Mouse (Mus musculus) heart, embryonic 14.5 days (tissue): ENCODE measurements around the gene Lsmem1. TPM values are rescaled to one million over a fixed set of nuclear protein-coding genes. Genes with fewer than 3 reads are reported as not detected.

Experiments used
- ATAC-seq: fragments of 200-750 bp; cut with Nextera tagmentation; 2 replicates; pipeline ENCODE4 v1.8.0; 2017; ENCODE audit warnings: low read depth, moderate TSS enrichment; ENCODE audit not compliant: insufficient number of reproducible peaks, insufficient read depth, low FRiP score
- H3K27ac ChIP-seq, 2 experiments: fragments of 200-500 bp in 1 of 2; fragments of 300-500 bp in 1 of 2; sonication (generic) in 1 of 2; replicated peaks in 1 of 2; 2 replicates each; pipeline ENCODE4 v1.5.1; 2012 to 2014; ENCODE audit warnings: low read depth in 2 of 2, low read length in 2 of 2, control low read depth in 1 of 2, mild to moderate bottlenecking in 1 of 2, mixed read lengths in 1 of 2; ENCODE audit not compliant: control insufficient read depth in 1 of 2, insufficient read depth in 1 of 2
- H3K27me3 ChIP-seq: fragments of 300-500 bp; sonication (generic); 2 replicates; pipeline ENCODE4 v1.6.1; 2014; ENCODE audit warnings: mild to moderate bottlenecking, low read length, control low read depth; ENCODE audit not compliant: control insufficient read depth, insufficient read depth
- H3K36me3 ChIP-seq: fragments of 300-500 bp; sonication (generic); 2 replicates; pipeline ENCODE4 v1.6.1; 2014; ENCODE audit warnings: mild to moderate bottlenecking, control low read depth, low read length, mixed read lengths; ENCODE audit not compliant: control insufficient read depth, insufficient read depth
- H3K4me1 ChIP-seq, 2 experiments: fragments of 200-500 bp in 1 of 2; fragments of 300-500 bp in 1 of 2; sonication (generic) in 1 of 2; 2 replicates each; pipeline ENCODE4 v1.6.1; 2012 to 2014; ENCODE audit warnings: low read length in 2 of 2, control low read depth in 1 of 2, mixed read lengths in 1 of 2; ENCODE audit not compliant: control insufficient read depth in 2 of 2, insufficient read depth in 2 of 2
- H3K4me2 ChIP-seq: fragments of 300-500 bp; sonication (generic); 2 replicates; pipeline ENCODE4 v1.6.1; 2014; ENCODE audit warnings: mild to moderate bottlenecking, low read length
- H3K4me3 ChIP-seq, 2 experiments: fragments of 200-500 bp in 1 of 2; fragments of 300-500 bp in 1 of 2; sonication (generic) in 1 of 2; 2 replicates each; pipeline ENCODE4 v1.5.1; 2012 to 2014; ENCODE audit warnings: low read length in 2 of 2, mild to moderate bottlenecking in 2 of 2, control low read depth in 1 of 2, low read depth in 1 of 2, moderate library complexity in 1 of 2; ENCODE audit not compliant: control insufficient read depth in 1 of 2, insufficient read depth in 1 of 2
- H3K9ac ChIP-seq: fragments of 300-500 bp; sonication (generic); 2 replicates; pipeline ENCODE4 v1.6.1; 2014; ENCODE audit warnings: mild to moderate bottlenecking, low read length
- H3K9me3 ChIP-seq: fragments of 300-500 bp; sonication (generic); 2 replicates; pipeline ENCODE4 v1.6.1; 2016; ENCODE audit warnings: low read length, control low read depth; ENCODE audit not compliant: control insufficient read depth
- WGBS: fragments of 180-500 bp; shearing (Covaris S2); extraction: QIAGEN DNeasy Blood & Tissue Kit; methylation state at CpG from one replicate; pipeline ENCODE4 v1.1.7; 2014; 5-methylcytosine and 5-hydroxymethylcytosine counted together
- polyA plus RNA-seq: library from polyadenylated mRNA; unstranded; fragments of >200 nt; fragmentation: Nextera tagmentation; extraction: Ambion mirVana; gene quantifications from 2 replicates; pipeline ENCODE4 v1.2.1, GENCODE M21; 2014

Lsmem1 gene
- polyA plus RNA-seq, result 39.3 and 41.1 TPM in 2 replicates

DNA sequence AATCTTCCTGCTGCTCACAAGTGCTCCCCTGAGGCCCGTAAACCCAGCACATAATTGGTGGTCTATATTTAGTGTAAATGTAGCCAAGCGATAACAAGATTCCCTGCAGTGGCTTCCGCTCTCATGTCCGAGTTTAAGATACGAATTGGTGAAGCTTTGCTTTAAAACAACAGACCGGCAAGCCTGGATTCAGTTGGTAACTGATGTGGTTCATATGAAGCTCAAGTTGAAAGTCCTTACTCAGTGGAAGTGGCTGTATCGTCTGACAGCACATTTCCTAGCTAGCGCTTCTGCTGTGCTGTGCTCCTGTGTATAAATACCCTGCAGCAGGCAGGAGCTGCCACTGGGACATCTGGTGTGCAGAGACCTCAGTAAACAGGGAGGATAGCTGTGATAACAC is at the start of gene Lsmem1:
Gene Lsmem1 (minus strand): TSS at position 189 of the 400 bp plus-strand sequence.
- Histone ChIP-seq H3K4me1 (0 out of 4 replicates have a peak, but pooled peaks cover 0 to 4% of the 10 kb centered on the region in 2 experiments), H3K36me3 (peaks cover 37% of the 10 kb centered on the region), H3K4me3 (peak within 1 kb of the TSS; percentile 42 to 53), H3K27me3 (no peaks in the 10 kb centered on the region), H3K9me3 (no peaks in the 10 kb centered on the region), H3K4me2 (peak within 1 kb of the TSS; percentile 62), H3K27ac (peak within 1 kb of the TSS; percentile 94 to 98), H3K9ac (peak within 1 kb of the TSS; percentile 81)
- 23% methylated on average over 8 of the region's 8 CpGs for WGBS
- ATAC-seq, result 0 out of 2 replicates have a peak, but pooled peaks have one; percentile 49

DNA sequence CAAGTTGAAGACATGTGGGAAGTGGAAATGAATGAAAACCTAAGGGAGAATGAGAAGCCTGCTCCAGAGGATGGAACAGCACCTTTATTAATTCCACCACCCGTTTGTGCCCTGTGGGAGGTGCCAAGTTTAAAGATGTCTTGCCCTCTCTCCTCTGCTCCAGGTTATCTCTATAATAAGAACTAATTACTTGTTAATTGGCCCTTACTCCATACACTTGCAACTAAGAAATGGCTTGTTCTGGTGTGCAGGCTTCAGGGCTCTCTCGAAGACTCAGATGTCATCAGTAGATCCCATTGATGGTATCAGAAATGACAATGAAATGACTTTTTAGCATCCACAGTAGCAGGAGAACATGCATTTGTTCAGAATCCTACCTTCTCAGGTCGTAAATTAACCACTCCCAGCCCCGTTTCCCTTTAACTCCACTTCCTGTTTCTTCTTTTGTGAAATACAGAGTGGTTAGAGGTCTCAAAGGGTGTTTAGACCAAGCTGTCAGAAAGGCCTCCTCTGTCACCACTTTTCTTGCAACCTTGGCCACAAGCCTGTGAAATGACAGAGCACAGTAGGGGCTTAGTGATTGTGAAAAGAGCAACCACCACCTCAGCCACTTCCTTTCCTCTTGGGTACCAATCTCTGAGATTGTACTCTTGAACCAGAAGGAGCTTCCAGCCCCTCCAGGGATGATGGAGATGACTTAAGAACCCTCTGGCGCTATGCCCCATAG is 49.3 kb upstream of the Lsmem1 start, which contains the start of gene Ifrd1:
Gene Ifrd1 (minus strand): TSS at position 51 of the 727 bp plus-strand sequence.
- H3K27ac ChIP-seq, result no peak within 1 kb of the TSS
- 67% methylated on average over 5 of the region's 5 CpGs for WGBS
- no peak for ATAC-seq
- H3K36me3 ChIP-seq, result no peaks in the 10 kb centered on the region
- no peak within 1 kb of the TSS for H3K9ac ChIP-seq
- peaks cover 5 to 13% of the 10 kb centered on the region in 2 experiments for H3K4me1 ChIP-seq
- 0 out of 2 replicates have a peak within 1 kb of the TSS, but pooled peaks have one; percentile 0 for H3K4me2 ChIP-seq
- H3K27me3 ChIP-seq, result no peaks in the 10 kb centered on the region
- no peak within 1 kb of the TSS for H3K4me3 ChIP-seq
- H3K9me3 ChIP-seq, result no peaks in the 10 kb centered on the region

GRCm38 (mm10) chr12:40247976-40248375 is 48.7 kb upstream of the Lsmem1 start:
- no peaks in the 10 kb centered on the region for H3K27me3 ChIP-seq
- no peak overlapping the region for H3K9ac ChIP-seq
- no peaks in the 10 kb centered on the region for H3K9me3 ChIP-seq
- WGBS, result 48% methylated on average over 6 of the region's 6 CpGs
- no peaks in the 10 kb centered on the region for H3K36me3 ChIP-seq
- H3K4me1 ChIP-seq, result peaks cover 5 to 17% of the 10 kb centered on the region in 2 experiments
- H3K27ac ChIP-seq, result no peak overlapping the region
- ATAC-seq, result peak; percentile 61; the same call in 1 of the 2 replicates
- no peak overlapping the region for H3K4me3 ChIP-seq
- H3K4me2 ChIP-seq, result 0 out of 2 replicates have a peak overlapping the region, but pooled peaks have one; percentile 0

DNA sequence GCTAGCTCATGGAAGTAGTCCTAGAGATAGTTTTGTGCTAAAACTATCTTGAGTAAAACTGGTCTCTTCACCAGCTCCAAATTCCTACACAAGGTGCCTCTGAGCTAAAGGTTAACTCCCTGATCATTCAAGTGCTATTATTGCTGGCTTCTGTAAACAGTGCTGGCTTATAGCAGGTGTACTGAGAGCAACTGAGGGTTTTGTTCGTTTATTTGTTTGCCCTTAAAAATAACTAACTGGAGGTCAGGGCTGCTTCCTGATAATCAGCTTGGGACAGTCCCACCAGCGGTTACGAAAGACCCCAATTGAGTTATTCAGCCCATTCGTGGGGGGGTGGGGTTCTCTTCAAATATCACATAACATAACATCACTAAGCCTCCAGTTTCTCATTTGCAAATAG is 48.1 kb upstream of the Lsmem1 start:
- H3K9me3 ChIP-seq, result no peaks in the 10 kb centered on the region
- no peak overlapping the region for H3K4me3 ChIP-seq
- no peak overlapping the region for H3K27ac ChIP-seq

DNA sequence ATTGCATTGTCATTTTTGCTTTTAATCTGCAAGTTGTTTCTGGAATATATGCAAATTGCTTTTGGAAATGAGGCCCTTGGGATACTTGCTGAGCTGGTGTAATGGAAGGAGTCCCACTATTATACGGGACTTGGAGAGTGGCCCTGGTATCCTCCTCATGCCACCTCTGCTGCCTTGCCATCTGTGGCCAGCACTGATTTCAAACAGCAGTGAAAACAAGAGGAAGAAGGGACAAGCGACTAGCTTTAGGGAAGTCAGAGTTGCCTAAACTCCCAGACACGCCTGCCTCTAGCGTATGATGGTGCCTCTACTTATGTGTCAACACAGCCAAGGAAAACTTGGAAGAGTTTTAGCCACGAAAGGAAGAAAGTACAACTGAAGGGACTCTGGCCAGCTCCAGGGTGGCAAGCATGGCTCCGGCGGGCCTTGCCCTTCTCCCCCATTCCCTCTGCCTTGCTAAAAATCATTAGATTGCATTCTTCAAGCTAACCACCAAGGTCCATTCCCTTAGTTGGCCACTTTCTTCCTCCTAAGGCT is 46.2 kb upstream of the Lsmem1 start:
- H3K27me3 ChIP-seq, result no peaks in the 10 kb centered on the region
- H3K4me3 ChIP-seq, result no peak overlapping the region
- ATAC-seq, result no peak
- no peak overlapping the region for H3K4me2 ChIP-seq
- H3K9ac ChIP-seq, result no peak overlapping the region
- no peak overlapping the region for H3K27ac ChIP-seq
- H3K36me3 ChIP-seq, result no peaks in the 10 kb centered on the region
- H3K4me1 ChIP-seq, result peaks cover 5 to 17% of the 10 kb centered on the region in 2 experiments
- no peaks in the 10 kb centered on the region for H3K9me3 ChIP-seq
- WGBS, result 90% methylated on average over 7 of the region's 7 CpGs

More for the DNA sequence above, 48.1 kb upstream of the Lsmem1 start:
- peaks cover 5 to 17% of the 10 kb centered on the region in 2 experiments for H3K4me1 ChIP-seq
- no peaks in the 10 kb centered on the region for H3K27me3 ChIP-seq
- H3K36me3 ChIP-seq, result no peaks in the 10 kb centered on the region
- H3K4me2 ChIP-seq, result no peak overlapping the region
- WGBS, result 71% methylated on average over 4 of the region's 4 CpGs
- H3K9ac ChIP-seq, result no peak overlapping the region
- ATAC-seq, result no peak

DNA sequence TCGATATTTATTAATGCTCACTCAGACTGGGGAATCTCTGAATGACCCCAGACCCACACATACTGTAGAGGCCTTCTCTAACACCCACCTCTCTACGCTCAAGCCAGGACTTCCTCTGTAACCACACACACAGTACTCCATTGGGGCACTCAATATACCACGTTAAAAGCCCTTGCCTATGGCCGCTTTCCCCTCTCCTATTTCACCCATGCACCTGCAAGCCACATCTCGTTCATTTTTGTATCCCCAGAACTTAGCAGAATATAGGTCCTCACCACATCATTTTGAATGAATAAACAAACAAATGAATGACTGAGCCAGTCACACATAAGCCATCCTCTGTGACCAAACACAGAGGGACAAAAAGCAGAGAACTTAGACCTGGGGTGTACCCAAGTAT is 45.6 kb upstream of the Lsmem1 start:
- Histone ChIP-seq H3K4me2 (no peak overlapping the region), H3K4me1 (peaks cover 5 to 17% of the 10 kb centered on the region in 2 experiments), H3K27ac (no peak overlapping the region), H3K4me3 (no peak overlapping the region), H3K27me3 (no peaks in the 10 kb centered on the region), H3K9me3 (no peaks in the 10 kb centered on the region), H3K36me3 (no peaks in the 10 kb centered on the region), H3K9ac (no peak overlapping the region)
- no peak for ATAC-seq
- WGBS, result 97% methylated on average over 5 of the region's 5 CpGs

GRCm38 (mm10) chr12:40243821-40244221 is 44.5 kb upstream of the Lsmem1 start:
- no peaks in the 10 kb centered on the region for H3K36me3 ChIP-seq
- no peak for ATAC-seq
- H3K4me1 ChIP-seq, result peaks cover 5 to 17% of the 10 kb centered on the region in 2 experiments
- H3K4me3 ChIP-seq, result peak overlapping the region; percentile 11 to 22; a peak in 1 of 4 replicates
- peak overlapping the region; percentile 8; the same call in 1 of the 2 replicates for H3K9ac ChIP-seq
- H3K9me3 ChIP-seq, result no peaks in the 10 kb centered on the region
- peak overlapping the region; percentile 55 for H3K4me2 ChIP-seq
- WGBS, result 13% methylated on average over 11 of the region's 11 CpGs
- peak overlapping the region in 1 of 2 experiments; percentile 53; a peak in 1 of 4 replicates for H3K27ac ChIP-seq
- no peaks in the 10 kb centered on the region for H3K27me3 ChIP-seq
